Mouse (Mus musculus) cortical plate, adult 2 months (tissue): ENCODE measurements around the gene Pan2.

Experiments used
- CTCF ChIP-seq: fragments of 200-500 bp; IDR thresholded peaks from 2 replicates; pipeline ENCODE4 v1.5.1; 2011; ENCODE audit warnings: mild to moderate bottlenecking, control low read depth, low read length; ENCODE audit not compliant: insufficient read depth; ENCODE audit errors: extremely low read depth
- POLR2A ChIP-seq: fragments of 200-500 bp; IDR thresholded peaks from 2 replicates; pipeline ENCODE4 v1.6.1; 2011; ENCODE audit warnings: mild to moderate bottlenecking, low read length, control low read depth; ENCODE audit not compliant: insufficient read depth; ENCODE audit errors: extremely low read depth

GRCm38 (mm10) chr10:128336597-128336996 lies 33.5 kb downstream of the Pan2 start:
- TF ChIP-seq POLR2A (no peak), CTCF (no peak)
